Mouse (Mus musculus) embryonic facial prominence, embryonic 11.5 days (tissue): ENCODE measurements around the gene Slc22a14. TPM values are rescaled to one million over a fixed set of nuclear protein-coding genes. Genes with fewer than 3 reads are reported as not detected.

Source experiments
- ATAC-seq: fragments of 200-750 bp; cut with Nextera tagmentation; replicated peaks from 2 replicates; pipeline ENCODE4 v1.8.0; 2017; ENCODE audit warnings: low read depth; ENCODE audit not compliant: insufficient number of reproducible peaks, low FRiP score, low TSS enrichment
- DNase-seq: peaks from one replicate; pipeline ENCODE4 v3.0.0-alpha.2; 2015; ENCODE audit warnings: low spot score
- H3K27ac ChIP-seq: fragments of 300-500 bp; sonication (generic); replicated peaks from 2 replicates; pipeline ENCODE4 v1.5.1; 2014; ENCODE audit warnings: mild to moderate bottlenecking, low read depth, low read length, control low read depth
- H3K27me3 ChIP-seq: fragments of 300-500 bp; sonication (generic); 2 replicates; pipeline ENCODE4 v1.6.1; 2014; ENCODE audit warnings: mild to moderate bottlenecking, low read length, moderate library complexity, mixed read lengths; ENCODE audit not compliant: control insufficient read depth, insufficient read depth
- H3K36me3 ChIP-seq: fragments of 300-500 bp; sonication (generic); replicated peaks from 2 replicates; pipeline ENCODE4 v1.6.1; 2014; ENCODE audit warnings: low read depth, mild to moderate bottlenecking, low read length, moderate library complexity, mixed read lengths; ENCODE audit not compliant: control insufficient read depth, insufficient read depth
- H3K4me1 ChIP-seq: fragments of 300-500 bp; sonication (generic); 2 replicates; pipeline ENCODE4 v1.6.1; 2014; ENCODE audit warnings: low read length, mixed read lengths; ENCODE audit not compliant: control insufficient read depth, insufficient read depth
- H3K4me2 ChIP-seq: fragments of 300-500 bp; sonication (generic); 2 replicates; pipeline ENCODE4 v1.6.1; 2014; ENCODE audit warnings: low read depth, mild to moderate bottlenecking, control low read depth, low read length, moderate library complexity
- H3K4me3 ChIP-seq: fragments of 300-500 bp; sonication (generic); 2 replicates; pipeline ENCODE4 v1.5.1; 2014; ENCODE audit warnings: low read depth, low read length, control low read depth
- H3K9ac ChIP-seq: fragments of 300-500 bp; sonication (generic); replicated peaks from 2 replicates; pipeline ENCODE4 v1.6.1; 2014; ENCODE audit warnings: mild to moderate bottlenecking, control low read depth, low read length
- H3K9me3 ChIP-seq: fragments of 300-500 bp; sonication (generic); replicated peaks from 2 replicates; pipeline ENCODE4 v1.6.1; 2016; ENCODE audit warnings: mild to moderate bottlenecking, low read length, inconsistent platforms, mixed read lengths; ENCODE audit not compliant: control insufficient read depth
- WGBS: fragments of 180-500 bp; shearing (Covaris S2); extraction: QIAGEN DNeasy Blood & Tissue Kit; methylation state at CpG from one replicate; pipeline ENCODE4 v1.1.7; 2014; 5-methylcytosine and 5-hydroxymethylcytosine counted together
- polyA plus RNA-seq: library from polyadenylated mRNA; unstranded; fragments of >200 nt; fragmentation: Nextera tagmentation; extraction: Ambion mirVana; gene quantifications from 2 replicates; pipeline ENCODE4 v1.2.1, GENCODE M21; 2014

Slc22a14 gene
- polyA plus RNA-seq, 1 experiment from 2014 or later = not detected

- no peak overlapping the region for H3K9ac ChIP-seq
- WGBS = 87% methylated on average over 2 of the region's 2 CpGs
- no peak overlapping the region for H3K27ac ChIP-seq
- no peak for ATAC-seq
- DNase-seq = no peak
- H3K36me3 ChIP-seq = no peaks in the 10 kb centered on the region
- H3K4me2 ChIP-seq = no peak overlapping the region
- H3K4me3 ChIP-seq = no peak overlapping the region
- H3K27me3 ChIP-seq = no peaks in the 10 kb centered on the region
- H3K4me1 ChIP-seq = no peaks in the 10 kb centered on the region
- H3K9me3 ChIP-seq = no peaks in the 10 kb centered on the region
Measured at GRCm38 (mm10) chr9:119138836-119139235, 226.5 kb downstream of the Slc22a14 start.

GRCm38 (mm10) chr9:119130692-119131091 lies 234.7 kb downstream of the Slc22a14 start:
- ATAC-seq (no peak), DNase-seq (no peak)
- no peak overlapping the region for H3K9ac ChIP-seq
- H3K36me3 ChIP-seq = no peaks in the 10 kb centered on the region
- H3K4me3 ChIP-seq = no peak overlapping the region
- H3K4me2 ChIP-seq = no peak overlapping the region
- no peaks in the 10 kb centered on the region for H3K4me1 ChIP-seq
- H3K27ac ChIP-seq = no peak overlapping the region
- H3K27me3 ChIP-seq = no peaks in the 10 kb centered on the region
- no peaks in the 10 kb centered on the region for H3K9me3 ChIP-seq
- 70% methylated on average over 5 of the region's 5 CpGs for WGBS

GRCm38 (mm10) chr9:119128436-119129181 lies 236.7 kb downstream of the Slc22a14 start:
- WGBS = 81% methylated on average over 12 of the region's 12 CpGs
- no peak overlapping the region for H3K9ac ChIP-seq
- no peaks in the 10 kb centered on the region for H3K9me3 ChIP-seq
- no peaks in the 10 kb centered on the region for H3K4me1 ChIP-seq
- DNase-seq (peak; percentile 20), ATAC-seq (no peak)
- H3K4me3 ChIP-seq = no peak overlapping the region
- no peak overlapping the region for H3K27ac ChIP-seq
- no peaks in the 10 kb centered on the region for H3K36me3 ChIP-seq
- H3K4me2 ChIP-seq = no peak overlapping the region
- no peaks in the 10 kb centered on the region for H3K27me3 ChIP-seq

- H3K36me3 ChIP-seq = no peaks in the 10 kb centered on the region
- H3K4me2 ChIP-seq = no peak overlapping the region
- 83% methylated on average over 18 of the region's 18 CpGs for WGBS
- H3K4me3 ChIP-seq = no peak overlapping the region
- no peak for DNase-seq
- H3K27me3 ChIP-seq = no peaks in the 10 kb centered on the region
- H3K27ac ChIP-seq = no peak overlapping the region
- ATAC-seq = no peak
- H3K4me1 ChIP-seq = no peaks in the 10 kb centered on the region
- no peak overlapping the region for H3K9ac ChIP-seq
- no peaks in the 10 kb centered on the region for H3K9me3 ChIP-seq
Measured at GRCm38 (mm10) chr9:119122596-119123369, 242.6 kb downstream of the Slc22a14 start.

- DNase-seq = no peak
- Histone ChIP-seq H3K27ac (no peak overlapping the region), H3K4me2 (no peak overlapping the region), H3K9ac (no peak overlapping the region), H3K4me1 (no peaks in the 10 kb centered on the region), H3K9me3 (no peaks in the 10 kb centered on the region), H3K36me3 (no peaks in the 10 kb centered on the region), H3K27me3 (no peaks in the 10 kb centered on the region), H3K4me3 (no peak overlapping the region)
- 78% methylated on average over 3 of the region's 3 CpGs for WGBS
- no peak for ATAC-seq
Measured at GRCm38 (mm10) chr9:119120168-119120560, 245.2 kb downstream of the Slc22a14 start.

Other genes with a start within 250 kb of the Slc22a14 start
- 1.1 and 1.3 TPM in 2 replicates for gene Acaa1b, start 208.5 kb downstream of the Slc22a14 start, polyA plus RNA-seq
- not detected in 2 replicates for gene Gm47289, start 206.4 kb downstream of the Slc22a14 start, polyA plus RNA-seq
- not detected in 2 replicates for gene Slc22a13, start 156.5 kb downstream of the Slc22a14 start, polyA plus RNA-seq
- gene Oxsr1, start 43.1 kb downstream of the Slc22a14 start, polyA plus RNA-seq = 15.0 and 16.1 TPM in 2 replicates
- gene Acaa1a, start 25.9 kb downstream of the Slc22a14 start, polyA plus RNA-seq = 61.2 and 67.8 TPM in 2 replicates
- gene Myd88, start 24.1 kb downstream of the Slc22a14 start, polyA plus RNA-seq = 9.4 and 11.3 TPM in 2 replicates
- 6.3 and 6.7 TPM in 2 replicates for gene Xylb, start 8.2 kb downstream of the Slc22a14 start, polyA plus RNA-seq
- gene Acvr2b, start 36.6 kb upstream of the Slc22a14 start, polyA plus RNA-seq = 43.9 and 49.5 TPM in 2 replicates
- 50.7 and 53.6 TPM in 2 replicates for gene Exog, start 79.4 kb upstream of the Slc22a14 start, polyA plus RNA-seq
- 0.52 and 0.61 TPM in 2 replicates for gene Scn5a, start 213.5 kb upstream of the Slc22a14 start, polyA plus RNA-seq